Mouse (Mus musculus) adrenal gland (tissue): ENCODE measurements around the gene Pi4k2a.

ENCODE experiments used
- intact Hi-C: fragments of 180-260 bp; cut with DNase I; formaldehyde crosslinking; loops from one replicate; pipeline ENCODE4 v1.15.1; 2025

Pi4k2a gene

GRCm38 (mm10) chr19:42157493-42158237, 67.4 kb downstream of the Pi4k2a start:
- intact Hi-C loops, result no loop called here

GRCm38 (mm10) chr19:42158246-42159017, 68.2 kb downstream of the Pi4k2a start:
- intact Hi-C loops, result no loop called here

GRCm38 (mm10) chr19:42163764-42164163, 73.5 kb downstream of the Pi4k2a start, which contains the start of gene Zfyve27:
Zfyve27 (plus strand) TSS chr19:42163951.
- intact Hi-C loops, result no loop called here

- intact Hi-C loops, result no loop called here
These were observed 73.9 kb downstream of the Pi4k2a start for GRCm38 (mm10) chr19:42164188-42164587.

- intact Hi-C loops, result loop anchor here (5.0 kb wide), 1 partner anchor 124 kb away; no protein-coding TSS in a partner anchor
These were observed 75.9 kb downstream of the Pi4k2a start for GRCm38 (mm10) chr19:42166130-42166529.

- intact Hi-C loops, result loop anchor here (5.0 kb wide), 1 partner anchor 124 kb away; no protein-coding TSS in a partner anchor
These were observed 76.5 kb downstream of the Pi4k2a start for GRCm38 (mm10) chr19:42166766-42167165.

GRCm38 (mm10) chr19:42167489-42167888, 77.2 kb downstream of the Pi4k2a start:
- intact Hi-C loops, result loop anchor here (5.0 kb wide), 1 partner anchor 125 kb away; no protein-coding TSS in a partner anchor

- intact Hi-C loops, result loop anchor here (5.0 kb wide), 1 partner anchor 127 kb away; no protein-coding TSS in a partner anchor
These were observed 79.2 kb downstream of the Pi4k2a start for GRCm38 (mm10) chr19:42169322-42169975.

- intact Hi-C loops, result no loop called here
These were observed 80.0 kb downstream of the Pi4k2a start for GRCm38 (mm10) chr19:42170025-42170969.
